Mouse (Mus musculus): ENCODE data around the gene Hes7. TPM values are rescaled to one million over a fixed set of nuclear protein-coding genes. Genes with fewer than 3 reads are reported as not detected.

Hes7 gene
- polyA plus RNA-seq, 2 experiments: 0.05 to 0.08 TPM

DNA sequence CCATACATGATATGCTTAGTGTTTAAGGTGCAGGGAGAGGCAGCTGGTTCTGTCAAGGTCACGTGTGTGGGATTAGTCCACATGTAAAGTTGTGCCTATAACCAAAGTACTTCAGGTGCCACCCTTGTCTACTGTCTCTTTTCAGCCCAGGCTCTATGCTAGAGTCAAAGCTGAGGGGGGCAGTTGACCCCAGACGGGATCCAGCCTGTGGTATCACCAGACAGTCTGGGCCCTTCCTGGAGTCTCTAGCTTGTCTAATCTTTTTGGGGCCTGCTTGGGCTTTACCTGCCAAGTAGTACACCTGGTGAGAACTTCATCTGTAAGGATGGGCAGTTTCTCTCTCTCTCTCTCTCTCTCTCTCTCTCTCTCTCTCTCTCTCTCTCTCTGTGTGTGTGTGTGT lies 32.6 kb upstream of the Hes7 start:
- H3K9me3 ChIP-seq (ENCODE audit: control insufficient read depth, low read length): no peaks in the 10 kb centered on the region
- no peaks in the 10 kb centered on the region; the same call in 1 of the 2 replicates for H3K27me3 ChIP-seq (ENCODE audit: control insufficient read depth, insufficient read depth, low read length)
- 55% methylated on average over 2 of the region's 2 CpGs for WGBS (ENCODE audit: insufficient replicate concordance)
- no peak for TF ChIP-seq CTCF (IDR thresholded peaks at IDR 0.05; ENCODE audit: low read depth)
- no peak for TF ChIP-seq EP300 (IDR thresholded peaks at IDR 0.05; ENCODE audit: low read depth)
- H3K4me3 ChIP-seq (ENCODE audit: insufficient read depth in 1 of 2, low read depth in 2 of 2, low read length in 2 of 2): no peak overlapping the region
- H3K9ac ChIP-seq (replicated peaks): no peak overlapping the region
- ATAC-seq (ENCODE audit: insufficient read depth) (no peak), DNase-seq (ENCODE audit: low read depth in 3 of 3, low spot score in 3 of 3) (no peak)
- peaks cover 10 to 14% of the 10 kb centered on the region in 2 experiments for H3K4me1 ChIP-seq (replicated peaks; ENCODE audit: control insufficient read depth in 2 of 2, insufficient read depth in 2 of 2, low read length in 1 of 2)
- H3K27ac ChIP-seq: no peak overlapping the region
- peak overlapping the region; percentile 93 for H3K4me2 ChIP-seq (ENCODE audit: low read depth)
- peaks cover 10% of the 10 kb centered on the region for H3K36me3 ChIP-seq (replicated peaks; ENCODE audit: control insufficient read depth, insufficient read depth, low read depth)

DNA sequence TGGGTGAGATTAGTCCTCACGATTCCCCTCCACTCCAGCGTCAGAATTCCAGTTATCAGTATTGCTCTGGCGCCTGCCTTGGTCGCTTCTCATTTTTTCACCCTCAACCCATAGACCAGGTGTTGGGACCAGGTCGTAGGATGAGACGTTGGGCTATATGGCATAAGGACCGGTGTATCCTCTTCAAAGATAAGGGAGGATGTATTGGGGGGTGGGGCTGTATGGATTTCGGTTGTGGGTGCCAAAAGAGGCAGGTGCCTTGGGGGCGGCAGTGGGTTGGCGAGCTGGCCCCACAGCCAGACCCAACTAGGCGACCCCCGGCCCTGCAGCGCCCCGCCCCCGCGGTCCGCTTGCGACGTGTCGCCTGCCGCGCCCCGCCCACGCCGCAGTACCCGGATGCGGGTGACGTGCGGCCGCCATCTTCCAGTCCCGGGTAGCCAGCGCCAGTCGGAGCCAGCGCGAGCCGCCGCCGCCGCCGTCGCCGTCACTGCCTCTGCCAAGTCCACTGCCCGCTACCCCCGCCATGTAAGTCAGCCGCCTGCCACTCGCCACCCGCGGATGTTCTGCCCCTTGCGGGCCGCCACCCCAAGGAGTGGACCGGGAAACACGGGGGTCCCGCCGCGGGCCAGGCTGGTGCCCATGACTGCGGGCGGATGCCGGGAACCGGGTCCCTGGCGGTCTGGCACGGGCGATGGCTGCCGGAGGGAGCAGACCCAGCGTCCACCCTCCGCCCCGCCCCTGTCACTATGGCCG lies 31.9 kb upstream of the Hes7 start, which contains the start of gene Vamp2:
Gene Vamp2 (plus strand): TSS at position 388 of the 753 bp plus-strand sequence.
- no peaks in the 10 kb centered on the region for H3K27me3 ChIP-seq (ENCODE audit: control insufficient read depth, insufficient read depth, low read length)
- DNase-seq (ENCODE audit: low read depth in 3 of 3, low spot score in 3 of 3): peak in 1 of 3 experiments; percentile 73
- TF ChIP-seq EP300 (IDR thresholded peaks at IDR 0.05; ENCODE audit: low read depth) (no peak), CTCF (IDR thresholded peaks at IDR 0.05; ENCODE audit: low read depth) (no peak)
- peaks cover 10% of the 10 kb centered on the region for H3K36me3 ChIP-seq (replicated peaks; ENCODE audit: control insufficient read depth, insufficient read depth, low read depth)
- H3K27ac ChIP-seq: peak within 1 kb of the TSS; percentile 33
- peaks cover 10 to 14% of the 10 kb centered on the region in 2 experiments for H3K4me1 ChIP-seq (replicated peaks; ENCODE audit: control insufficient read depth in 2 of 2, insufficient read depth in 2 of 2, low read length in 1 of 2)
- peak within 1 kb of the TSS; percentile 81 for H3K9ac ChIP-seq (replicated peaks)
- peak within 1 kb of the TSS; percentile 71 to 88 for H3K4me3 ChIP-seq (ENCODE audit: insufficient read depth in 1 of 2, low read depth in 2 of 2, low read length in 2 of 2)
- H3K9me3 ChIP-seq (ENCODE audit: control insufficient read depth, low read length): no peaks in the 10 kb centered on the region
- peak within 1 kb of the TSS; percentile 93 for H3K4me2 ChIP-seq (ENCODE audit: low read depth)
- peak; percentile 65 for ATAC-seq (ENCODE audit: insufficient read depth)
- under 1% methylated on average over 59 of the region's 67 CpGs for WGBS (ENCODE audit: insufficient replicate concordance)

DNA sequence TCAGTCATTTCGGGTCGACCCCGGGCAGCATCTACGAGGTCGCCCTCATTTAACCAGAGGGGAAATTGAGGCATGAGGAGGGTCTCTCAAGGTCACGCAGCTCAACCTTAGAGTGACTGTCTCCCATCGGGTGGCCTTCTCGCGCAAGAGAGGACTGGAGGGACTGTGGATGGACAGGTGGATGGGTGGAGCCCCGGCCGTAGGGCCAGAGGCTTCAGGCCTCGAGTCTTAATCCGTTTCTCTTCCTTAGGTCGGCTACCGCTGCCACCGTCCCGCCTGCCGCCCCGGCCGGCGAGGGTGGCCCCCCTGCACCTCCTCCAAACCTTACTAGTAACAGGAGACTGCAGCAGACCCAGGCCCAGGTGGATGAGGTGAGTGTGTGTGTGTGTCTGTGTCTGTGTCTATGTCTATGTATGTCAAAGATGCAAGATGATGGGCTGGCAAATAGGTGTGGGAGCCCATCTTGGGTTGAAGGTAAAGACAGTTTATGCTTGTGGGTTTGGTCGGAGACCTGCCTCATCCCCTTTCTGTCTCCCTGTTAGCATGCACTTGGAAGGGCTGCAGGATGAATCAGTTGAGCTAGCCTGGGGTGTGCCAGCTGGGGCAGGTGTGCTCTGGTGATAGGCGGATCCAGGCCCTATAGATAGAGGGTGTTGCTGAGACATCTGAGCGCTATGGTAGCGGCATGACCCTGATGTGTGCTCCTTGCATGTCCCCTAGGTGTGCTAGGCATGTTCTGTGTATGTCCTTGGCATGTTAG lies 31.2 kb upstream of the Hes7 start:
- H3K4me1 ChIP-seq (replicated peaks; ENCODE audit: control insufficient read depth in 2 of 2, insufficient read depth in 2 of 2, low read length in 1 of 2): peaks cover 10 to 14% of the 10 kb centered on the region in 2 experiments
- peak in 1 of 3 experiments; percentile 75 for DNase-seq (ENCODE audit: low read depth in 3 of 3, low spot score in 3 of 3)
- WGBS (ENCODE audit: insufficient replicate concordance): 4% methylated on average over 25 of the region's 25 CpGs

DNA sequence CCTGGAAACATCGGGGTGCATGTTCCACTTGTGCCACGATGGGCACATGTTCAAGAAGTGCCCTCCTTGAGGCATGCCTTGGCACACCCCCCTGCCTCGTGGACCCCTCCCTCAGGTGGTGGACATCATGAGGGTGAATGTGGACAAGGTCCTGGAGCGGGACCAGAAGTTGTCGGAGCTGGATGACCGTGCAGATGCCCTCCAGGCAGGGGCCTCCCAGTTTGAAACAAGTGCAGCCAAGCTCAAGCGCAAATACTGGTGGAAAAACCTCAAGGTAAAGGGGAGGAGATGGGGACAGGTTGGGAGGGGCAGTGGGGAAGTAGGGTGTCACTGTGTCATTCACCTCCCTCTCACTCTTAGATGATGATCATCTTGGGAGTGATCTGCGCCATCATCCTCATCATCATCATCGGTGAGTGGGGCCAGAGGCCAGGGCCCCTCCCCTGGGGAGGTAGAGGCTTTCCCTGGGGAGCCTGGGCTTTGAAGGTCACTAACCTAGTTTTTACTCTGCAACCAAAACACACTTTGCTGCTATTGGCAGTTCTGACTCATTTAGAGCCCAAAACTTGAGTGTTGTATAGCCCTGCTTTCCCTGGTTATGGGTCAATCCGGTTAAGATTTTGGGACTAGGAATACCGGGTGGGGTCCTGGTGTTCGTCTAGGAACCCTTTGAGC lies 30.5 kb upstream of the Hes7 start:
- Histone ChIP-seq H3K4me3 (ENCODE audit: insufficient read depth in 1 of 2, low read depth in 2 of 2, low read length in 2 of 2) (peak overlapping the region; percentile 71 to 88), H3K9me3 (ENCODE audit: control insufficient read depth, low read length) (no peaks in the 10 kb centered on the region), H3K9ac (replicated peaks) (peak overlapping the region; percentile 81), H3K4me1 (replicated peaks; ENCODE audit: control insufficient read depth in 2 of 2, insufficient read depth in 2 of 2, low read length in 1 of 2) (peaks cover 14 to 18% of the 10 kb centered on the region in 2 experiments), H3K4me2 (ENCODE audit: low read depth) (peak overlapping the region; percentile 93), H3K27me3 (ENCODE audit: control insufficient read depth, insufficient read depth, low read length) (no peaks in the 10 kb centered on the region), H3K36me3 (replicated peaks; ENCODE audit: control insufficient read depth, insufficient read depth, low read depth) (peaks cover 10% of the 10 kb centered on the region), H3K27ac (peak overlapping the region; percentile 33)
- ATAC-seq (ENCODE audit: insufficient read depth) (no peak), DNase-seq (ENCODE audit: low read depth in 3 of 3, low spot score in 3 of 3) (no peak)
- TF ChIP-seq CTCF (IDR thresholded peaks at IDR 0.05; ENCODE audit: low read depth) (no peak), EP300 (IDR thresholded peaks at IDR 0.05; ENCODE audit: low read depth) (no peak)
- 85% methylated on average over 12 of the region's 12 CpGs for WGBS (ENCODE audit: insufficient replicate concordance)

More for the DNA sequence above, 31.2 kb upstream of the Hes7 start:
- Histone ChIP-seq H3K9ac (replicated peaks) (peak overlapping the region; percentile 81), H3K27me3 (ENCODE audit: control insufficient read depth, insufficient read depth, low read length) (no peaks in the 10 kb centered on the region), H3K27ac (peak overlapping the region; percentile 33), H3K9me3 (ENCODE audit: control insufficient read depth, low read length) (no peaks in the 10 kb centered on the region), H3K4me2 (ENCODE audit: low read depth) (peak overlapping the region; percentile 93), H3K36me3 (replicated peaks; ENCODE audit: control insufficient read depth, insufficient read depth, low read depth) (peaks cover 10% of the 10 kb centered on the region), H3K4me3 (ENCODE audit: insufficient read depth in 1 of 2, low read depth in 2 of 2, low read length in 2 of 2) (peak overlapping the region; percentile 71 to 88)
- TF ChIP-seq EP300 (IDR thresholded peaks at IDR 0.05; ENCODE audit: low read depth) (peak; percentile 75), CTCF (IDR thresholded peaks at IDR 0.05; ENCODE audit: low read depth) (peak; percentile 33; the same call in 1 of the 2 replicates)
- ATAC-seq (ENCODE audit: insufficient read depth): peak; percentile 83

All from liver, embryonic 14.5 days (tissue).